Mouse (Mus musculus) cerebellum, adult 2 months (tissue): ENCODE measurements around the gene Uvrag.

ENCODE experiments used
- CTCF ChIP-seq: fragments of 200-500 bp; IDR thresholded peaks from 2 replicates; pipeline ENCODE4 v1.5.1; 2011; ENCODE audit warnings: low read depth, mild to moderate bottlenecking, control low read depth, low read length, moderate library complexity, borderline replicate concordance; ENCODE audit not compliant: insufficient read depth
- POLR2A ChIP-seq: fragments of 200-500 bp; IDR thresholded peaks from 2 replicates; pipeline ENCODE4 v1.6.1; 2011; ENCODE audit warnings: low read length, control low read depth, borderline replicate concordance; ENCODE audit not compliant: insufficient read depth

GRCm38 (mm10) chr7:99147494-99147893, 6.6 kb upstream of the Uvrag start:
- TF ChIP-seq CTCF, result no peak
- TF ChIP-seq POLR2A, result no peak
